Mouse (Mus musculus): ENCODE measurements around the gene Unc5c.

GRCm38 (mm10) chr3:141581892-141582214 is 116.8 kb downstream of the Unc5c start:
- no peak for TF ChIP-seq EP300 (IDR thresholded peaks at IDR 0.05; ENCODE audit: low read length)
- no peak for TF ChIP-seq POLR2A (IDR thresholded peaks at IDR 0.05; ENCODE audit: low read depth, low read length)
- no peak for TF ChIP-seq HCFC1 (IDR thresholded peaks at IDR 0.05; ENCODE audit: low read depth, low read length)
- TF ChIP-seq MAFK (IDR thresholded peaks at IDR 0.05; ENCODE audit: insufficient replicate concordance, low read length) = no peak
- TF ChIP-seq POLR2AphosphoS2 (IDR thresholded peaks at IDR 0.05; ENCODE audit: low read depth, low read length) = no peak
- TF ChIP-seq RAD21 (IDR thresholded peaks at IDR 0.05; ENCODE audit: low read depth, low read length) = no peak
- TF ChIP-seq USF1 (IDR thresholded peaks at IDR 0.05; ENCODE audit: low read depth, low read length) = no peak
- no peak for TF ChIP-seq MAX (IDR thresholded peaks at IDR 0.05; ENCODE audit: low read length)
- no peak for TF ChIP-seq MYC (IDR thresholded peaks at IDR 0.05; ENCODE audit: low read depth, low read length)

Measured in CH12.LX (cell line).